Mouse (Mus musculus) brain, embryonic 14.5 days (tissue): Measurements from ENCODE around the gene Fip1l1.

ENCODE experiments used
- CTCF ChIP-seq: fragments of 200-500 bp; IDR thresholded peaks from 2 replicates; pipeline ENCODE4 v1.5.1; 2012; ENCODE audit warnings: inconsistent platforms, mild to moderate bottlenecking, moderate library complexity, borderline replicate concordance; ENCODE audit not compliant: insufficient read depth, insufficient read length; ENCODE audit errors: extremely low read depth
- POLR2A ChIP-seq: fragments of 200-500 bp; IDR thresholded peaks from 2 replicates; pipeline ENCODE4 v1.6.1; 2012; ENCODE audit warnings: mild to moderate bottlenecking, inconsistent platforms, borderline replicate concordance; ENCODE audit not compliant: poor library complexity, insufficient read depth, insufficient read length, severe bottlenecking; ENCODE audit errors: extremely low read depth

DNA sequence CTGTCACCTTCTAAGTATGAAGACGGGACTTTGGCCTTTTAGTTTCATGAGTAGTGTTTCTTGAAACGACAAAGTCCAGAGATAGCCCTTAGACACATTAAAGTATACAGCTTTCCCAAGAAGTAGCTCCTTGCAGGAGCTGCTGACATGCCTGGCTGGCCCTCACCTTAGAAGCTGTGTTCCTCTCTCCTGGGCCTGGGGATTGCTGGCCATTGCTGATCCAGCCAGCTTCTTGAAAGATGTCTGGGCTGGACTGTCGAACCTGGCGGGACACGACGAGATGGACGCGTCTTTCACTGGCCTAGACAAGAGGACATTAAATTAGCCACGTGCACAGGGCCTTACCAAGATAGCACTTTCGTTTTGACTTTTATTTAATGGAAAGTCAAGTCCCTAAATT, 75.3 kb downstream of the Fip1l1 start:
- no peak for TF ChIP-seq CTCF
- no peak for TF ChIP-seq POLR2A
